Mouse (Mus musculus) spleen, adult 2 months (tissue): Measurements from ENCODE around the gene Asgr1.

Source experiments
- CTCF ChIP-seq: fragments of 200-500 bp; IDR thresholded peaks from 2 replicates; pipeline ENCODE4 v1.5.1; 2011; ENCODE audit warnings: mild to moderate bottlenecking, inconsistent platforms; ENCODE audit not compliant: insufficient read depth, insufficient read length, insufficient replicate concordance; ENCODE audit errors: extremely low read depth
- POLR2A ChIP-seq: fragments of 200-500 bp; IDR thresholded peaks from 2 replicates; pipeline ENCODE4 v1.6.1; 2011; ENCODE audit warnings: low read depth, low read length, inconsistent platforms

- TF ChIP-seq POLR2A (no peak), CTCF (no peak)
These were observed 33.8 kb upstream of the Asgr1 start for GRCm38 (mm10) chr11:70020022-70020631.
